Mouse (Mus musculus) left cerebral cortex, postnatal 14 days (tissue): ENCODE results near the gene Cox14. TPM values are rescaled to one million over a fixed set of nuclear protein-coding genes. Genes with fewer than 3 reads are reported as not detected.
"Not testable (repeated sequence)": the region's sequence is repeated elsewhere in the genome, so short reads cannot be mapped to it uniquely, and the experiment has no call there.

Experiments used
- DNase-seq, 2 experiments: peaks; one replicate each; pipeline ENCODE4 v3.0.0; 2021 to 2022; ENCODE audit warnings: low spot score in 2 of 2, mixed read lengths in 1 of 2
- intact Hi-C: fragments of 180-260 bp; cut with DNase I; formaldehyde crosslinking; loops from one replicate; pipeline ENCODE4 v1.15.1; 2025
- total RNA-seq, 2 experiments: library from RNA; stranded (reverse); gene quantifications; 2 replicates each; pipeline ENCODE4 v1.2.3; 2021

Gene Cox14
- total RNA-seq, 2 experiments from 2014 or later, result 129 to 131 TPM

DNA sequence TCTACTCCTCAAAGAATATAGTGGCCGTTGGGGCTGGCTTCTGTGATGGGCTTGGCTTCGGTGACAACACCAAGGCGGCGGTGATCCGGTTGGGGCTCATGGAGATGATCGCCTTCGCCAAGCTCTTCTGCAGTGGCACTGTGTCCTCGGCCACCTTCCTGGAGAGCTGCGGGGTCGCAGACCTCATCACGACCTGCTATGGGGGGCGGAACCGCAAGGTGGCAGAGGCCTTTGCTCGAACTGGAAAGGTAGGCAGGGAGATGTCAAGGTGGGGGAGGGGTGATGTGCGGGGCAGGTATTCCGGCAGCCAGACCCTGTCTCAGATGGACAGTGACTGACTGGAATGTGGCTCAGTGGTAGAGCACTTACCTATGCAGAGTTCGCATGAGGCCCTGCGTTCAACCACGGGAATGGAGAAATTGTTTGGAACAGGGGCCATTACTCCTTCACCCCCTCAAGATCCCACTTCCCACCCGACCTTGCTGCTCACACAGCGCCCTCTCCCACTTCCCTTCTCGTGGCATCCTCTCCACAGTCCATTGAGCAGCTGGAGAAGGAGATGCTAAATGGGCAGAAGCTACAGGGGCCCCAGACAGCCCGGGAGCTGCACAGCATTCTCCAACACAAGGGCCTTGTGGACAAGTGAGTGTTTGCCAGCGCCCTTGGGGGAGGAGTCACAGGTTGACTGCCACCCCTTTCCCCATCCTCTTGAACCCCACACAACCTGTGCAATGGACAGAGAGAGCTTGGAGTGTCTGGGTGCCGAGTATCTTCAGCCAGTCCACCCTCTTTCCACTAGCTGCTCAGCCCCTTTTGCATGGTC, 3.3 kb upstream of the Cox14 start:
- intact Hi-C loops, result no loop called here

DNA sequence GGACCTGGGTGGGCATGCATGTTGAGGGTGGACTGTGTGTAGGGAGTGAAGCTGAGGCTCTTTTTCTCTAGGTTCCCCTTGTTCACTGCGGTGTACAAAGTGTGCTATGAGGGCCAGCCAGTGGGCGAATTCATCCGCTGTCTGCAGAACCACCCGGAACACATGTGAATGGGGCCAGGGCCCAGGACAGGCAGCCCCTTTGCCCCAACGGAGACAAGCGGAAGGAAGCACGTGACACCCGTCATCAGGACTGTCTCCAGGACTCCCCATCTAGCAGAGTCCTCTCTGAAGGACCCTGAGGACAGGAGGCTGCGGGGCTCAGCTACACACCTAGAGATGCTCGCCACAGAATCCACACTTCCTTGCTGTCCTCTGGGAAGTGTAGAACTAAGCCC, 2.3 kb upstream of the Cox14 start:
- DNase-seq, result peak in 1 of 2 experiments; percentile 49

More for the DNA sequence above, 3.3 kb upstream of the Cox14 start:
- DNase-seq, result no peak

DNA sequence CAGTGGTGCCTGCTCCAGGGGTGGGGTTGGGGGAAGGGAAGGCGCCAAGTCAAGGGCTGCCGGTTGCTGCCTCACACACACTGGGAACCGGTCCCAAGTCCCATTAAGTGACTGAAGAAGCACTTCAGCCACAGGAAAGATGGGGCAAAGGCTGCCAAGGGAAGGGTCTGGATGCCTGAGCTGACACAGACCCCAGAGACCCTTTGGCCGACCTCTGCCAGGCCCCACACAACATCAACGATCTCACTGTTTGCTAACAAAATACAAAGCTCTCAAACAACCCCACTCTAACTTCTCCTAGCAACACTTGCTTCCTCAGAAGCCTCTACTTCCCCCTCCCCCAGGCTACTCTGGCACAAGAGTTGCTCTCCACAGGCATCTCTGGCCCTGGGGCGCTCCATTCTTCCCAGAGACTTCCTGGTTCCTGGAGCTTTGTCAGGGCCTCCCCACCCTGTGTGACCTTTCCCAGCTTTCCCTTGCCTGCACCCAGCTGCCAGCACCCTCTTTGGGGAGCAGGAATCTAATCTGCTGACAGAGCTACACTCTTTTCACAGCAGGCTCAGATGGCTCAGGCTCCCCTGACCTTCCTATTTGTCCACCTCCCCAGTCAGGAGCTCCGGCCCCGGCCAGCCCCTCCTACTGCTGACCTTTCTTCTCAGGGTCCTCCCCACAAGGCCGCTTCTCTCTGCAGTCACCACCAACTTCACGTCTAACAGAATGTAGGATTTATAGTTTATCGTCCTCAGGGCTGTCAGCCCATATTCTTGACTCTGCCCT, 1.7 kb upstream of the Cox14 start:
- intact Hi-C loops, result no loop called here
- peak; percentile 56 to 77 for DNase-seq

More for the DNA sequence above, 2.3 kb upstream of the Cox14 start:
- intact Hi-C loops, result no loop called here

DNA sequence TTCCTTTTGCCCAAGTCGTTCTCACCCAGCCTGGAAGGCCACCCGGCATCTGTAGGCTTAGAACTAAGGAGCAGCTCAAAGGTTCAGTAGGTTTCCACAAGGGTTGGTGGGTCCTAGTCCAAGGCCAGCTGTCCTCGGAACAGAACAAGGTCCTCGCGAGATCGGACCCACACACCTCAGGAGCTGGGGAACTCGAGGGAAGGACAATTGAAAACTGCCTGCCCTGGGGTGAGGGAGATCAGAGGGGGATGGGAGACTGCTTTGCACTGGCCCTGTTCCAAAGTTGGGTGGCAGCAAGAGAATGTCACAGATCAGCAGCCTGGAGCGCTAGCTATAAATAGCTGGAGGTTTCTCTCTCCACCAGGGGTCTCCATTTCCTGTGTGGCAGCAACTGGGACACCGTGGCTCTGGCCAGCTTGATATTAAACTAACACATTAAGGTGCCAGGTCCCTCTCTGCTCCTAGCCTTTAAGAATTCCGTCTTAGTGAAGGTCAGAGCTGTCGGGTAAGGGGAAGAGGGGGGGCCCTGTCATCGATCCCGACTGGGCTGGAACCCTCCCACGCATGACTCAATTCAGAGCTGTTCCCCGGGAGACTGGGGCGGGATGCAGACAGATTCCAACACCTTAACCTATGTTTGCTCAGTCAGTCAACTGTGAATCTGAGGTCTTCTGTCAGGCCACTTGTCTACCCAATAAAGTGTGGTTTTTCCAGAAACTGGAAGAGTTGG, 961 bp upstream of the Cox14 start:
- intact Hi-C loops, result loop anchor here (5.0 kb wide), 2 partner anchors 48 to 178 kb away; partner anchors contain the start of gene Cers5
- DNase-seq, result peak; percentile 75 to 89

DNA sequence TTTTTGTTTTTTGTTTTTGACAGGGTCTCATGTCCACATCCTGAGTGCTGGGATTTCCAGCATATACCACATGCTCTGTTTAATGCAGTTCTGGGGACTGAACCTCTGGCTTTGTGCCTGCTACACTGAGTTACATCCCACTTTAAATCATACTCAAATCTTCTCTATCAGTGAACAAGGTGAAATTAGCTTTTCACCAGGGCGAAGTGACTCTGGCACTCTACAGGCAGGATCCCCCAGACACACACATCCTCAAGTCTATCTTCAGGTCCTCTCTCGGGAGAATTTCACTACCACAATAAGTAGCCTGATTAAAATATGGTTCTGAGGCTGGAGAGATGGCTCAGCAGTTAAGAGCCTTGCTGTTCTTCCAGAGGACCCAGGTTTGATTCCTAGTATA, 1.1 kb downstream of the Cox14 start:
- intact Hi-C loops, result loop anchor here (5.0 kb wide), 2 partner anchors 46 to 176 kb away; partner anchors contain the start of gene Cers5

DNA sequence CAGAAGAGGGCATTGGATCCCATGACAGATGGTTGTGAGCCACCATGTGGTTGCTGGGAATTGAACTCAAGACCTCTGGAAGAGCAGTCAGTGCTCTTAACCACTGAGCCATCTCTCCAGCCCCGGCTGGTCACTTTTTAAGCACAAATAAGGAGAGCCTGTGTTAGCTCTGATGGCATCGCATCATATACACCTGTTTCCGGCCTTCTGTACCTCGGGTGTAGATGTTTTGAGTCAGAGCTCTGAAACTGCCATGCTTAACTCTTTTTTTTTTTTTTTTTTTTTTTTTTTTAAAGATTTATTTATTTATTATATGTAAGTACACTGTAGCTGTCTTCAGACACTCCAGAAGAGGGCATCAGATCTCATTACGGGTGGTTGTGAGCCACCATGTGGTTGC, 1.6 kb downstream of the Cox14 start:
- intact Hi-C loops, result loop anchor here (5.0 kb wide), 2 partner anchors 45 to 175 kb away; partner anchors contain the start of gene Cers5

More for the DNA sequence above, 1.1 kb downstream of the Cox14 start:
- no peak for DNase-seq

DNA sequence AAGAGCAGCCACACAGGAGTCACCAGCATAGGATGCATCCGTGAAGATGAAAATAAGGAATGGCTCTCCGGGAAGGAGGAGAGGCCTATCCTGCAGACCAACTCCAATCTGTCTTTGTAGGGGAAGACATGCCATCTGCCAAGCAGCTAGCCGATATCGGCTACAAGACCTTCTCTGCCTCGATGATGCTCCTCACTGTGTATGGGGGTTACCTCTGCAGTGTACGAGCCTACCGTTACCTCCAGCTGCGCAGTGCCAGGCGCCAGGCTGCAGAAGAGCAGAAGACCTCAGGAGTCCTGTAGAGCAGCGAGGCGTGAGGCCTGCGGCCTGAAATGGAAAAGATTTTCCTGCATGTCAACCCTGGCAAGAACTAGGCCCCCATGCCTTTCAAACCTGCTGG, 2.1 kb downstream of the Cox14 start:
- DNase-seq, result no peak
- intact Hi-C loops, result loop anchor here (5.0 kb wide), 2 partner anchors 45 to 175 kb away; partner anchors contain the start of gene Cers5

More for the DNA sequence above, 1.6 kb downstream of the Cox14 start:
- not testable (repeated sequence) for DNase-seq

DNA sequence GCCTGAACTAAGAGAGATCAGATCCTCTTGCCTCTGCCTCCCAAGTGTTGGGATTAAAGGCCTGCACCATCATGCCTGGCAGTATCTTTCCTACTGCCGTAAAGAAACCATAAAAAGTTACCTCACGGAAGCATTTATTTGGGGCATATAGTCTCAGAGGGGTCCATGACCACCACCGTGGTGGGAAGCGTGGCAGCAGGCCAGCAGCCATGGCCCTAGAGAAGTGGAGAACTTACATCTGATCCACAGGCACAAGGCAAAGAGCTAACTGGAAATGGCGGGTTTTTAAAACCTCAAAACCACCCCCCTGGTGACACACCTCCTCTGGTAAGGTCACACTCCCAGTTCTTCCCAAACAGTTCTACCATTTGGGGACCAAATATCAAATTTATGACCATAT, 2.8 kb downstream of the Cox14 start:
- intact Hi-C loops, result loop anchor here (5.0 kb wide), 2 partner anchors 44 to 174 kb away; partner anchors contain the start of gene Cers5
- DNase-seq, result no peak

DNA sequence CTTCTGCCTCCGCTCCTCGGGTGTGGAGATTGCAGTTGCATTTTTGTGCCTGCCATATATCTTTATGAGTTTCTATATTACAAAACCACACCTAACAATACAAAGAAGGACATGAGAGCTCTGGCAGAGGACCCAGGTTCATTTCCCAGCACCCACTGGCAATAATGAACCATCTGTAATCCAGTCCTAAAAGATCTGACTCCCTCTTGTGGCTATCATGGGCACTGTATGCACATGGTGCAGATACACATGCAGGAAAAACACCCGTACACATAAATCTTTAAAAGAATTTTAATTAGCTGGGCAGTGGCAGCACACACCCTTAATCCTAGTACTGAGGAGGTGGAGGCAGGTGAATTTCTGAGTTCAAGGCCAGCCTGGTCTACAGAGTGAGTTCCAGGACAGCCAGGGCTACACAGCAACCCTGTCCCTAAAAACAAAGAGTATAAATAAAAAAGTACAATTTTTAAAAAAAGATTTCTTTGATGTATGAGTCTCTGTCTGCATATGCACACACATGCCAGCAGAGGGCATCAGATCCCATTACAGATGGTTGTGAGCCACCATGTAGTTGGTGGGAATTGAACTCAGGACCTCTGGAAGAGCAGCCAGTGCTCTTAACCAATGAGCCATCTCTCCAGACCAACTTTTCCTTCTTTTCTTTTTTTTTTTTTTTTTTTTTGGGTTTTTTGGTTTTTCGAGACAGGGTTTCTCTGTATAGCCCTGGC, 3.8 kb downstream of the Cox14 start:
- intact Hi-C loops, result loop anchor here (5.0 kb wide), 2 partner anchors 43 to 173 kb away; partner anchors contain the start of gene Cers5

DNA sequence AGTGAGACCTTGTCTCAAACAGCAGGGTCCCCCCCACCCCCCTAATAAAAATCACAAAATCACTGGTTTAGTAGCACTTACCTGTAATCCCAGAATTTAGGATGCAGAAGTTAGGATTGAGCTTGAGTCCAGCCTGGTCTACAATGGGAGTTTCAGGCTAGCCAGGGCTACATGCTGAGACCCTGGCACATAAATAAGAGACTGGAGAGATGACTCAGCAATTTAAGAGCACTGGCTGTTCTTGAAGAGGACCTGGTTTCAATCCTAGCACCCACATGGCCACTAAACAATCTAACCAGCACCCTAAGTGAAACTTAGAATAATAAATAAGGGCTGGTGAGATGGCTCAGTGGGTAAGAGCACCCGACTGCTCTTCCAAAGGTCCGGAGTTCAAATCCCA, 5.7 kb downstream of the Cox14 start:
- intact Hi-C loops, result no loop called here
- DNase-seq, result no peak

More for the DNA sequence above, 3.8 kb downstream of the Cox14 start:
- no peak for DNase-seq

DNA sequence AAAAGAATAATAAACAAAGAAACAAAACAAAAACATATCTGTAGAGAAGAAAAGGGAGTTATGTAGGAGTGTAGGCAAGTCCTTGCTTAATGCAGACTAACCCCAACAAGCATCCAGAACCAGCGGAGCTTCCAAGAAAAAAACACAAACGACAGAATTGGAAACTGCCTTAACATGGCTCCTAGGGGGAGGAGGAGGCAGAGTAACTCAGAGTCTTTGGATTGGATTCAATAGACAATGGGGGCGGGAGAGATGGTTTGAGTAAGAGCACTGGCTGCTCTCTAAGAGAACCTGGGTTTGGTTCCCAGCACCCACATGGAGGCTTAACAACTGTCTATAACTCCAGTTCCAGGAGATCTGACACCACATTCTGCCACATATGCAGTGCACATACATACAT, 6.3 kb downstream of the Cox14 start:
- intact Hi-C loops, result no loop called here
- DNase-seq, result no peak

DNA sequence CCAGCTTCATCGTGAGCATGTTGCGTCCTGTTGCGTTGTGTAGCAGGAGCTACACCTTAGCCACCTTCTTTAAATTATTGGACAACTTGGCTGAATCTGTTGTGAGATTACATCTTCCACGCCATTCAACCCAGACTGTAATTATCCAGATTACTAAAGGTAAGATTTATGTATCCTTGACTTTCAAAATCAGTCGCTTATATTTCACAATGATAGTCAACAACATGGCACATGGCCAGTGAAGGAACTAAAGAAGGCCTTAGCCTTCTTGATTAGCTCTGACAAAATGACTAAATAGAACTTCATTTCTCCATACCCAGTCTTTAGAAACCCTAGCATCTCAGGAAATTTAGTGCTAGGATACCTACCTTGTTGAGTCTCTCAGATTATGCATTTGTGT, 7.8 kb downstream of the Cox14 start:
- intact Hi-C loops, result no loop called here
- no peak for DNase-seq

DNA sequence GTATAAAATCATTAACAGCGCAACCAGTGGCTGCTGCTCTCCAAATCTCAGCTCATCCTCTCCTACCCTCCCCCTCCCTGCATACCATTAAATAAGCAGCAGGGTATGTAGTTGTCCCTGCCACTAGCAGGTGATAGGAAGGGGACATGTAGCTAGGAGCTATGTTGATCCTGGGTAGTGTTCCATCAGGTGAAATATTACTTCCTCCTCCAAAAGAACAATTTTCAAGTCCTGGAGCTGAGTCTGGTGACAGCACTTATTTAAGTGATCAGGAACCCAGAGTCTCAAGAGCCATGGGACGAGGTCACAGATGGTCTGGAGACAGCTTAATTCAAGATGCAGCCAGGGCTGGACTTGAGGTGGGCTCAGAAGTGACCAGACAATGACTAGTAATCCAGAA, 10.2 kb downstream of the Cox14 start:
- intact Hi-C loops, result no loop called here
- peak; percentile 100 for DNase-seq

DNA sequence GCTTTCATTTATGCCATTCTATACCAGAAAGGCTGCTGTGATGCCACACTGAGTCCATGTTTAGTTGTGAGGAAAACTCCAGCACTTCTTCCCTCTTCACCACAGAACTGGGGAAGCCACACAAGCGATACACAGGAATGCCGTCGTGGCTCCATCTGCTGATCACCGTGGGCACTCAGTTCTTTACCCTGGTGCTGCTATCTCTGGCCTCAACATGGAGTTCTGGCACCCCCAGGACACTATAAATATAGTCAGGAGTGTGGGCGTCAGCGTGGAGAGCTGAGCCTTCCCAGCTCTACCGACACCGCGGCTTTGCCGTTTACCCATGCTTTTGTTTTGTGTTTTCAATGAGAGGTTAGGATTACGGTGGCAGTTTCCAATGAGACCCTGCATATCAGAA, 11.3 kb downstream of the Cox14 start:
- no peak for DNase-seq
- intact Hi-C loops, result no loop called here

DNA sequence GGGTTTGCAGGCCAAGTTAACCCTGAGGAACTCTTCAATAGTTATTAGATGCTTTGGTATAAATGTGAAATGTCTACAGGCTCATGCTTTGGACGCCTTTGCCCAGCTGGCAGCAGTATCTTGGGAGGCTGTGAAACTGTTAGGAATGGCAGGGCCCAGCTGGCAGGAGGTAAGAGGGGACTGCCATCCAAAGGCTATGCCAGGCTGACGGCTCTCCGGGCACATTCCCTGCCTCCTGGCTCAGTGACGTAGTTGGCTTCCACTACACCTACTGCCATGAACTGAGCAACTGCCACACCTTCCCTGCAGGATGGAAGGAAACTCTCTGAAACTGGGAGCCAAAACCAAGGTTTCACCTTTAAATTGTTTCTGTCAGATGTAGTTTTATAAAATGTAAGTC, 14.8 kb downstream of the Cox14 start:
- intact Hi-C loops, result no loop called here
- DNase-seq, result no peak

DNA sequence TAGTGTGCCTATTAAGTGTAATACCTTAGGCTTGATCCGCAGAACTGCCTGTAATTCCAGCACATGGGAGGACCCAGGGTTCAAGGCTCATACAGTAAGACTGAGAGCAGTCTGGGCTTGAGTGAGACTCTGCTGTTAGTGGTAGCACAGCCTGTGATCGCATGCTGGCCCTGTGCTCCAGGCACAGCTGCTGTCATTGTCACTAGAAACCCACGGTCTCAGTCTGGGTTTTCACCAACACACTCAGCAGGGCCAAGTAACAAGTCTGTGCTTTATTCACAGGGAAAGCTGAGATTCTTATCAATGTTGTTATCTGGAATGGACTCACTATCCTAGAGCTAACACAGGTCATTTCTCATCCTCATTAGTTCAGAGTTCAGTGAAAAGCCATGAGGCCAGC, 28.8 kb downstream of the Cox14 start:
- DNase-seq, result no peak
- intact Hi-C loops, result no loop called here

DNA sequence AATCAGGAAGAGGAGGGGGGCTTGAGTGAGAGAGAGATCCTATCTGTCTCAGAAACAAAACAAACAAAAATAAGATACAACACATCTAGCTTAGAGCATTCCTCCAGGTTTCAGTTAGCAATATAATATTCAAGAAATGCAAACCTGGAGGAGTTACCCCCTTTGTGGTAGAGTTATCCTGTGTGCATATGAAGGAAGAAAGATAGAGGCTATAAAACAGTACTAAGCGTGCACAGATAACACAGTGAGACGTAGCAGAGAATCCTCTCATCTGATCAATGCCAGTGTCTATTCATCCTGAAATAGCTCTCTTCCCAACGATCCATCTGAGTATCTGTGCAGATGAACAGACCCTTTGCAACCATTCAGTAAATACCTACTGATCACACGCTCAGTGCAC, 42.0 kb downstream of the Cox14 start:
- intact Hi-C loops, result no loop called here
- no peak for DNase-seq

DNA sequence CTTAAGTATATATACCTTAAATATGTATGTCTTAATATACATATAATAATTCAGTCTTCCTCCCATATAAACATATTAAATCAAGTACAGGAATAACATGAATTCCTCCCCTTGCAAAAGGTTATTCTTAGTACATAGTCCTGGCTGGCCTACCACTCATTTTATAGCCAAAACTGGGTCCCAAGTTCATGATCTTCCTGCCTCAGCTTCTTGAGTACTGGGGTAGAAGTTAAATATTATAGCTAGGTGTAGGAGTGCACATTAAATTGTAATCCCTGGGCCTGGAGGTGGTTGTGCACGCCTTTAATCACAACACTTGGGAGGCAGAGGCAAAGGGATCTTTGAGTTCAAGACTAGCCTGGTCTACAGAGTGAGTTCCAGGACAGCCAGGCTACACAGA, 43.3 kb downstream of the Cox14 start:
- no peak for DNase-seq
- intact Hi-C loops, result no loop called here

DNA sequence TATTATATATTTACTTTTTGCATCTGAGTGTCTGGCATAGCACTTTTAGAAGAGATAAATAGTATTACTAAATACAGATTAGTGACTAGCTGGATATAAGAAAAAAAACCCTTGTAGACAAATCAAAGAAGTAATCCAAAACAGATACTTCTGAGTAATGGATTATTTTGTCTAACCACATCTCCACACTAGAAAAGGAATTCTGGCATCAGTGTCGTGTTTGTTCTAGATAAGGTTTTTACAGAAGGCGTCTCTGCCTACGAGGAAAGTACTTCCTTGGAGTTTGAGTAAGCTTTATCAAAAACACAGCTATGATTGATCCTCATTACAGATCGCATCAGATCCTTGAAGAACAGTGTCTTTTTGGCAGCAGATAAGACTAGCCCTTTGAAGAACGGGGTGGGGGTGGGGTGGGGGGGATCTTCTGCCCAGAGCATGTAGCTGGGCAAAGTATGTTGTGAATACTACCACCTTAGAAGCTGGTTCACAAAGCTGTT, 45.6 kb downstream of the Cox14 start:
- intact Hi-C loops, result loop anchor here (5.0 kb wide), 1 partner anchor 44 kb away; the partner anchor contains the start of gene Cox14
- DNase-seq, result no peak
